Mouse (Mus musculus): Measurements from ENCODE around the gene Haghl. TPM values are rescaled to one million over a fixed set of nuclear protein-coding genes. Genes with fewer than 3 reads are reported as not detected.
"Not testable (repeated sequence)": the region's sequence is repeated elsewhere in the genome, so short reads cannot be mapped to it uniquely, and the experiment has no call there.

Haghl gene
- polyA plus RNA-seq, 1 experiment from 2014 or later = 133 TPM

GRCm38 (mm10) chr17:25754241-25754640, 31.2 kb downstream of the Haghl start, which contains the start of gene Msln:
Gene Msln (minus strand): TSS chr17:25754378.
- H3K4me1 ChIP-seq (replicated peaks) = peaks cover 7% of the 10 kb centered on the region; the same call in 1 of the 2 replicates
- 88% methylated on average over 9 of the region's 9 CpGs for WGBS
- no peak within 1 kb of the TSS for H3K9ac ChIP-seq
- no peaks in the 10 kb centered on the region for H3K36me3 ChIP-seq
- H3K27ac ChIP-seq (replicated peaks) = no peak within 1 kb of the TSS
- ATAC-seq (ENCODE audit: low FRiP score, low read depth) = no peak
- no peaks in the 10 kb centered on the region for H3K9me3 ChIP-seq
- H3K4me3 ChIP-seq = no peak within 1 kb of the TSS
- no peak within 1 kb of the TSS for H3K4me2 ChIP-seq
- no peaks in the 10 kb centered on the region for H3K27me3 ChIP-seq

- Histone ChIP-seq H3K9me3 (no peaks in the 10 kb centered on the region), H3K27ac (replicated peaks) (no peak overlapping the region), H3K4me1 (replicated peaks) (peaks cover 7% of the 10 kb centered on the region; the same call in 1 of the 2 replicates), H3K4me3 (no peak overlapping the region), H3K36me3 (no peaks in the 10 kb centered on the region), H3K4me2 (no peak overlapping the region), H3K27me3 (no peaks in the 10 kb centered on the region), H3K9ac (no peak overlapping the region)
- WGBS = 57% methylated on average over 5 of the region's 5 CpGs
- ATAC-seq (ENCODE audit: low FRiP score, low read depth) = no peak
These were observed 34.0 kb downstream of the Haghl start for GRCm38 (mm10) chr17:25751446-25751845.

GRCm38 (mm10) chr17:25749314-25749713, 36.2 kb downstream of the Haghl start:
- ATAC-seq (ENCODE audit: low FRiP score, low read depth) = no peak
- Histone ChIP-seq H3K4me2 (no peak overlapping the region), H3K27ac (replicated peaks) (no peak overlapping the region), H3K9me3 (no peaks in the 10 kb centered on the region), H3K36me3 (no peaks in the 10 kb centered on the region), H3K9ac (no peak overlapping the region), H3K4me3 (no peak overlapping the region), H3K27me3 (no peaks in the 10 kb centered on the region), H3K4me1 (replicated peaks) (peaks cover 7% of the 10 kb centered on the region; the same call in 1 of the 2 replicates)
- WGBS = 86% methylated on average over 6 of the region's 6 CpGs

GRCm38 (mm10) chr17:25748238-25748637, 37.2 kb downstream of the Haghl start:
- WGBS = 91% methylated on average over 4 of the region's 4 CpGs
- H3K4me2 ChIP-seq = no peak overlapping the region
- ATAC-seq (ENCODE audit: low FRiP score, low read depth) = no peak
- H3K4me1 ChIP-seq (replicated peaks) = peaks cover 7% of the 10 kb centered on the region; the same call in 1 of the 2 replicates
- H3K9ac ChIP-seq = no peak overlapping the region
- H3K27me3 ChIP-seq = no peaks in the 10 kb centered on the region
- no peaks in the 10 kb centered on the region for H3K9me3 ChIP-seq
- H3K27ac ChIP-seq (replicated peaks) = no peak overlapping the region
- no peaks in the 10 kb centered on the region for H3K36me3 ChIP-seq
- no peak overlapping the region for H3K4me3 ChIP-seq

- H3K27ac ChIP-seq (replicated peaks) = no peak overlapping the region
- no peak for ATAC-seq (ENCODE audit: low FRiP score, low read depth)
- WGBS = 87% methylated on average over 10 of the region's 10 CpGs
These were observed 41.2 kb downstream of the Haghl start for GRCm38 (mm10) chr17:25744311-25744710.

DNA sequence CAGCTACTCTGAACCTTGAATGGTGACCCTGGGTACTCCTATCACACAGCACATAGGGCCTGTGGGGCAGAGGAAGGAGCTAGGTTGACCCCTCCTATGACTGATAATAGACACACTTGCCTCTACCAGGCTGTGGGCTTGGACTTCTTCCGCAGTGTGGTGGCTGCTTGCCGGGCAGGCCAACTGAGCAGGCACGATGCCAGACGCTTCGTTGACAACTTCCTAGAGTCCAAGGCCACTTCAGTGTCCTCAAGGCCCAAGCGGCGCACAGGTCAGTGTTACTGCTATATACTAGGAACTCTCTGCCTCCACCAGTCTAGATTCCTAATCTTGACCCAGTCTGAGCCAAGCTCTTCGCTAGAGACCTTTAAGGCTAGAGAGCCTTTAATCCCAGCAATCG, 41.6 kb downstream of the Haghl start:
- Histone ChIP-seq H3K27me3 (no peaks in the 10 kb centered on the region), H3K27ac (replicated peaks) (no peak overlapping the region), H3K9ac (no peak overlapping the region), H3K4me3 (no peak overlapping the region), H3K4me2 (no peak overlapping the region), H3K9me3 (no peaks in the 10 kb centered on the region), H3K4me1 (replicated peaks) (no peaks in the 10 kb centered on the region), H3K36me3 (no peaks in the 10 kb centered on the region)
- ATAC-seq (ENCODE audit: low FRiP score, low read depth) = no peak
- WGBS = 94% methylated on average over 9 of the region's 9 CpGs

More at GRCm38 (mm10) chr17:25744311-25744710, 41.2 kb downstream of the Haghl start:
- Histone ChIP-seq H3K9ac (no peak overlapping the region), H3K9me3 (no peaks in the 10 kb centered on the region), H3K27me3 (no peaks in the 10 kb centered on the region), H3K4me1 (replicated peaks) (no peaks in the 10 kb centered on the region), H3K36me3 (no peaks in the 10 kb centered on the region), H3K4me3 (no peak overlapping the region), H3K4me2 (no peak overlapping the region)

DNA sequence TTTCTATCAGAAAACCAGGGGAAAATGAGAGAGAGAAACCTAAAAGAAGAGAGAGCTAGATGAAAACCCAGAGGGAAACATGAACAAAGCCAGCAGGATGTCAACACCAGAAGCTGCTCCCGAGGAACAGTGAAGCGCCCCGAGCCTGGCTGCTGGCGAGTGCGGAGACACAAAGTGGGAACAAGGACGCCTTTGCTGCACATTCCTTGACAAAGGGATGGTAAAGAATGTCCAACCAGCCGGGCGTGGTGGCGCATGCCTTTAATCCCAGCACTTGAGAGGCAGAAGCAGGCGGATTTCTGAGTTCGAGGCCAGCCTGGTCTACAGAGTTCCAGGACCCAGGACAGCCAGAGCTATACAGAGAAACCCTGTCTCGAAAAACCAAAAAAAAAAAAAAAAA, 44.0 kb downstream of the Haghl start:
- not testable (repeated sequence) for ATAC-seq (ENCODE audit: low FRiP score, low read depth); H3K9ac ChIP-seq
- 69% methylated on average over 12 of the region's 12 CpGs for WGBS

GRCm38 (mm10) chr17:25738861-25739260, 46.6 kb downstream of the Haghl start:
- Histone ChIP-seq H3K9me3 (no peaks in the 10 kb centered on the region), H3K4me1 (replicated peaks) (no peaks in the 10 kb centered on the region), H3K4me2 (no peak overlapping the region), H3K4me3 (no peak overlapping the region), H3K36me3 (no peaks in the 10 kb centered on the region), H3K9ac (no peak overlapping the region), H3K27ac (replicated peaks) (no peak overlapping the region), H3K27me3 (no peaks in the 10 kb centered on the region)
- 80% methylated on average over 7 of the region's 7 CpGs for WGBS
- no peak for ATAC-seq (ENCODE audit: low FRiP score, low read depth)

More for the DNA sequence above, 44.0 kb downstream of the Haghl start:
- H3K4me3 ChIP-seq; H3K27ac ChIP-seq (replicated peaks); H3K9me3 ChIP-seq; H3K4me2 ChIP-seq; H3K27me3 ChIP-seq; H3K36me3 ChIP-seq; H3K4me1 ChIP-seq (replicated peaks): not testable (repeated sequence)

GRCm38 (mm10) chr17:25735745-25736144, 49.7 kb downstream of the Haghl start, which contains the start of gene Mslnl:
Gene Mslnl (plus strand): TSS chr17:25736042.
- Histone ChIP-seq H3K4me2 (no peak within 1 kb of the TSS), H3K4me3 (no peak within 1 kb of the TSS), H3K36me3 (no peaks in the 10 kb centered on the region), H3K27me3 (no peaks in the 10 kb centered on the region), H3K9ac (no peak within 1 kb of the TSS), H3K4me1 (replicated peaks) (no peaks in the 10 kb centered on the region), H3K27ac (replicated peaks) (no peak within 1 kb of the TSS), H3K9me3 (no peaks in the 10 kb centered on the region)
- WGBS = 80% methylated on average over 3 of the region's 3 CpGs
- no peak for ATAC-seq (ENCODE audit: low FRiP score, low read depth)

GRCm38 (mm10) chr17:25735246-25735645, 50.2 kb downstream of the Haghl start:
- no peak overlapping the region for H3K27ac ChIP-seq (replicated peaks)
- no peaks in the 10 kb centered on the region; the same call in 1 of the 2 replicates for H3K36me3 ChIP-seq
- no peak for ATAC-seq (ENCODE audit: low FRiP score, low read depth)
- no peak overlapping the region for H3K4me3 ChIP-seq
- WGBS = 89% methylated on average over 5 of the region's 5 CpGs
- no peaks in the 10 kb centered on the region for H3K9me3 ChIP-seq
- H3K4me1 ChIP-seq (replicated peaks) = no peaks in the 10 kb centered on the region
- no peak overlapping the region for H3K9ac ChIP-seq
- H3K4me2 ChIP-seq = no peak overlapping the region
- H3K27me3 ChIP-seq = no peaks in the 10 kb centered on the region

DNA sequence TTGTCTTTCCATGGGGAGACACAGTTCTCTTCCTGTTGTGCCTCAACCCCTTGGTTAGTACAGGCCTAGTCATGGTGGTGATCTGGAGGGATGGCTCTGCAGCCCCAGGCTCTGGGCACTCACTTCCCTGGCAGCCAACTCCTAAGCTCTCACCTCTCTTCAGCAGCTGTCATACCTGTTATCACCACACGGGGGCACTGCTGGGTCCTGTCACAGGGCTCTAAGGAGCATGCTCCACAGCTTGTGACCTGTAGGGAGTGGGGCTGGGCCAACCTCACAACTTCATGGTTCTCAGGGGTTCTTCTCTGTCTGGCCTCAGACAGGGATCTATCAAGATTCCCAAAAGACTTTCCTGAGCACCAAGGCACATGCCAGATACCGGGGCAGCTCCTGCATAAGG, 53.4 kb downstream of the Haghl start:
- Histone ChIP-seq H3K4me3 (no peak overlapping the region), H3K4me2 (no peak overlapping the region), H3K9me3 (no peaks in the 10 kb centered on the region), H3K36me3 (peaks cover 3% of the 10 kb centered on the region), H3K4me1 (replicated peaks) (peaks cover 13% of the 10 kb centered on the region), H3K27me3 (no peaks in the 10 kb centered on the region), H3K27ac (replicated peaks) (no peak overlapping the region), H3K9ac (no peak overlapping the region)
- no peak for ATAC-seq (ENCODE audit: low FRiP score, low read depth)
- 15% methylated on average over 2 of the region's 2 CpGs for WGBS
